Mouse (Mus musculus): ENCODE measurements around the gene Kcnk13. TPM values are rescaled to one million over a fixed set of nuclear protein-coding genes. Genes with fewer than 3 reads are reported as not detected.

Kcnk13 gene
- total RNA-seq, 1 experiment from 2014 or later, result not detected

DNA sequence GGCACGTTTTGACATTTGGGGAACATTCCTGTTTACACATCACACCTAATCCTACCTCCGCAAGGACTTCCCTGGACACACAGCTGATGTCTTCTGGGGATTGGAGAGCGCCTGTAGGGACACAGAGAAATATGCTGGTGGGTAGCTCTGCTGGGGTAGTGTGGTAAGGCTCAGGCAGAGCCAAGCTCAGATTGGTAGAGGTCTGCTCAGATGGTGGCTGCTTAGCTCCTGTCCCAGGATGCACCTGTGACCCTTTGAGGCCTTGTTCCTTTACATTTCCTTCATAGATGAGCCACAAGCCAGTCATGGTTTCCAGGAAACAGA is 136.4 kb downstream of the Kcnk13 start:
- no peak for ATAC-seq (replicated peaks in 1 of 2; ENCODE audit: insufficient read depth in 1 of 2, low FRiP score in 2 of 2, low TSS enrichment in 1 of 2, low read depth in 1 of 2, poor library complexity in 2 of 2, severe bottlenecking in 2 of 2)

DNA sequence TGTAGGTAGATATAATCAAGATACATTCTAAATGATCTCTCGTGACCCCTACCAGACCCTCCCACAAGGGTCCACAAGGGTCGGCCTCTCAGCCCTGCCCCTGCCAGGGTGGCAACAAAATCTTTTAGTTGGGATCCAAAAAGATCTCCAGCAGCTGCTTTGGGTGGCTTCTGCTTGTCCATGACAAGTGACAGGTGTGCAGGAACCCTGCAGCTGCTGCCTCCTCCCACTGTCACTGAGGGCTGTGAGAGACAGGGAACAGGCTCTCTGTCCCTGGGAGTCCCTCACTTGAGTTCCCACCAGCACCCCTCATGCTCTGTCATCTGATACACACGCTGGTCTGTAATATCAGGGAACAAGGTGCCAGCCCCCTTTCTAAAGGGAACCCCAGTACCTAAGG is 137.4 kb downstream of the Kcnk13 start:
- no peak for ATAC-seq (replicated peaks in 1 of 2; ENCODE audit: insufficient read depth in 1 of 2, low FRiP score in 2 of 2, low TSS enrichment in 1 of 2, low read depth in 1 of 2, poor library complexity in 2 of 2, severe bottlenecking in 2 of 2)

DNA sequence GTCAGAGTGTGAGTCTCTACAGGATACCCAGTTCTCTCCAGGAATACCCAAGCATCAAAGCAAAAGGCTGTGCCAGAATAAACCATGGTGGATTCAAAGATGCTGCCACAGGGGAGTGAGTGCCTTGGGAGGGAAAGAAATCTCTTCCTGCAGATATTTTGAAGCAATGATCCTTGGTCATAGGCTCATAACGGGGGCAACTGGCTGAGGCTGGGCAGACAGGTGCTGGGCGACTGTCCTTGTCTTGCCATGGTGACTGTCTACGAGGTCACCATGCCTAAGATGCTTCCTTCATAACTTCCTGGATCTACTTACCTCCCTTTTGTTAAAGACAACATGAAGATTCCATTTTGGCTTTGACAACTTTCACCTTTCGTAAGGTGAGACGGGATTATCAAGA is 140.2 kb downstream of the Kcnk13 start:
- ATAC-seq (replicated peaks in 1 of 2; ENCODE audit: insufficient read depth in 1 of 2, low FRiP score in 2 of 2, low TSS enrichment in 1 of 2, low read depth in 1 of 2, poor library complexity in 2 of 2, severe bottlenecking in 2 of 2), result no peak

DNA sequence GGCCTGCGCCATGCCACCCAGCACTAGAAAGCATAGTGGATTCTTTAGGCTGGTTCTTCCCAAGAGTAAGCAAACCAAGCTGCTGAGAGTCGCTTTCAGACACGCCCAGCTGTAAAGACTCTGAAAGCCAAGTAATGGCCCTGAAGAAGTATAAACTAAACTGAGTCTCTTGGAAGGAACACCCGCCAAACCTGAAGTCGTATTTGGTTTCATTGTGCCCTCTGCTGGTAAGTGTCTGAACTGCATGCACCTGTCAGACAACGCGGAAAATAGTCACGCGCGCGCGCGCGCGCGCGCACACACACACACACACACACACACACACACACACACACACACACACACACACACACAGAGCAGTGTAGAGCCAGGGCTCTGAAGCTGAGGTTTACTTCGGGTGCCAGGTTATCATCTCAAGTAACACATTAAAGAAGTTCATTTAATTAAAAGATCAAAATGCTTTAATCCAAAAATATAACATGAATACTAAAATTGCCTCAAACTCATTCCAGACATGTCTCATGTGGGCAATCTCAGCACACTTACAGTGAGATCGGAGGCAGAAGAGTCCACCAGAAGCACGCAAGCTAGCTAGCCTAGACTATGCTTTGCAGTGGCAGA is 142.1 kb downstream of the Kcnk13 start:
- ATAC-seq (replicated peaks in 1 of 2; ENCODE audit: insufficient read depth in 1 of 2, low FRiP score in 2 of 2, low TSS enrichment in 1 of 2, low read depth in 1 of 2, poor library complexity in 2 of 2, severe bottlenecking in 2 of 2), result 0 out of 4 replicates have a peak, but pooled peaks of 1 of the 2 experiments have one; percentile 26

DNA sequence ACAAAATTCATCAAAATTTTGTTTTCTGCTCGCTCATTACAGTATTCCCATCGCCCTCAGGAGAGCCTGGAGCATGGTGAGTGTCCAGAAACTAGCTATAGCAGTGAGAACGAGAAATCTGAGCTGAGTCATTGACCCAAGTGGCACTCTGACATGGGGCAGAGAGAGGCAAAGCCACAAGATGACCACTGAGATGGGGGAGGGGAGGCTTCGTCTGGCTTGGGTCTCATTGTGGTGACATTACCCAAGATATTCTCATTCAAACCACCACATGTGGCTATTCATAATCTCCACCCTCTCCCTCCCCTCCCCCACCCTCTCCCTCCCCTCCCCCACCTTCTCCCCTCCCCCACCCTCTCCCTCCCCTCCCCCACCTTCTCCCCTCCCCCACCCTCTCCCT is 143.1 kb downstream of the Kcnk13 start:
- no peak for ATAC-seq (replicated peaks in 1 of 2; ENCODE audit: insufficient read depth in 1 of 2, low FRiP score in 2 of 2, low TSS enrichment in 1 of 2, low read depth in 1 of 2, poor library complexity in 2 of 2, severe bottlenecking in 2 of 2)

DNA sequence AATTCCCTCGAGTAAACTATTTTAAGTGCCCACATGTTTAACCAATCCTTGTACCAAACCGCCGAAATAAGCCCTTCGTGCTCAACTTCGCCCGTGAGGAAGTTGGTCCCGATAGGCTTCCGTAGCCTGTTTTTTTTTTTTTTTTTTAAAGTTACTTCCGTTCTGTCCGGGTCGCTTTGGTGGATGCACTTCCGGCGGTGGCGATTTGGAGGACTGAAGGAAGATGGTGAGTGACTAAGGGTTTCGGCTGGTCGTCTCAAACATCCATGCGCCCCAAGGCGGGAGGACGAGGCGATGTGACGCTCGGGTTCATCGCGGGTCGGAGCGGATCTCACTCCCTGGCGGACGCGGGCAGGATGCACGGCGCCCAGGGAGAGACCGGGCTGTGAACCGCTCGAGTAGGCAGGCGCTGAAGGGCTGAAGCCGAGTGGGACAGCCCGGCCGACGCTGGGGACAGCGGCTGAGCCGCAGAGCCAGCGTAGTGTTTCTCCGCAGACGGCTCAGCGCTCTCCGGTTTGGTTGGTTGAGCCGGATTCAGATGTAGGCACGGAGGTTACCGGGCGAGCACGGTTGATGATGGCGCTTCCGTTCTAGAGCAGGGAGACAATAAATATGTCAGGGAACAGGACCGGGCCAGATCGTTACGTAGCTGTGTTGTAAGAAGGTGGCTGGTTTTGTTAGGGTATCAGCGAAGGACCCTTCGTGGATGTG is 145.8 kb downstream of the Kcnk13 start, which contains the start of gene Psmc1:
TSS of gene Psmc1 (plus strand) at position 169 of the 711 bp plus-strand sequence.
- peak; percentile 85 to 87 for ATAC-seq (replicated peaks in 1 of 2; ENCODE audit: insufficient read depth in 1 of 2, low FRiP score in 2 of 2, low TSS enrichment in 1 of 2, low read depth in 1 of 2, poor library complexity in 2 of 2, severe bottlenecking in 2 of 2)

Other genes with a start within 250 kb of the Kcnk13 start
- gene Efcab11, start 80.1 kb upstream of the Kcnk13 start, total RNA-seq (2017), result 4.8 and 5.8 TPM in 2 replicates
- gene Tdp1, start 80.0 kb upstream of the Kcnk13 start, total RNA-seq (2017), result 9.1 and 21.0 TPM in 2 replicates
- 201 and 292 TPM in 2 replicates for gene Psmc1, start 145.7 kb downstream of the Kcnk13 start, total RNA-seq (2017)
- 28.4 and 52.3 TPM in 2 replicates for gene Nrde2, start 195.2 kb downstream of the Kcnk13 start, total RNA-seq (2017)
- gene Calm1, start 234.9 kb downstream of the Kcnk13 start, total RNA-seq (2017), result 385 and 714 TPM in 2 replicates

All from hematopoietic stem cell, adult 5-6 weeks (primary cell).